Mouse (Mus musculus): Measurements from ENCODE around the gene Atrnl1.

Atrnl1 gene

GRCm38 (mm10) chr19:58077529-58078070, 466.8 kb downstream of the Atrnl1 start:
- 74% methylated on average over 10 of the region's 10 CpGs for WGBS

GRCm38 (mm10) chr19:58080168-58080567, 469.3 kb downstream of the Atrnl1 start:
- 89% methylated on average over 6 of the region's 6 CpGs for WGBS

GRCm38 (mm10) chr19:58082751-58083150, 471.9 kb downstream of the Atrnl1 start:
- WGBS = 71% methylated on average over 19 of the region's 19 CpGs

- WGBS = 82% methylated on average over 14 of the region's 14 CpGs
These were observed 474.0 kb downstream of the Atrnl1 start for GRCm38 (mm10) chr19:58084826-58085225.

- WGBS = 88% methylated on average over 8 of the region's 8 CpGs
These were observed 475.9 kb downstream of the Atrnl1 start for GRCm38 (mm10) chr19:58086734-58087133.

GRCm38 (mm10) chr19:58087901-58088300, 477.1 kb downstream of the Atrnl1 start:
- WGBS = 71% methylated on average over 1 of the region's 1 CpGs

- 64% methylated on average over 7 of the region's 7 CpGs for WGBS
These were observed 477.6 kb downstream of the Atrnl1 start for GRCm38 (mm10) chr19:58088433-58088832.

GRCm38 (mm10) chr19:58091911-58092310, 481.1 kb downstream of the Atrnl1 start:
- 95% methylated on average over 16 of the region's 16 CpGs for WGBS

GRCm38 (mm10) chr19:58094781-58095543, 484.1 kb downstream of the Atrnl1 start:
- 74% methylated on average over 14 of the region's 14 CpGs for WGBS

- WGBS = 89% methylated on average over 7 of the region's 7 CpGs
These were observed 484.9 kb downstream of the Atrnl1 start for GRCm38 (mm10) chr19:58095776-58096175.

GRCm38 (mm10) chr19:58097195-58097594, 486.4 kb downstream of the Atrnl1 start:
- WGBS = 86% methylated on average over 2 of the region's 2 CpGs

- 91% methylated on average over 5 of the region's 5 CpGs for WGBS
These were observed 488.7 kb downstream of the Atrnl1 start for GRCm38 (mm10) chr19:58099539-58099938.

- WGBS = 68% methylated on average over 4 of the region's 4 CpGs
These were observed 489.5 kb downstream of the Atrnl1 start for GRCm38 (mm10) chr19:58100381-58100780.

GRCm38 (mm10) chr19:58104544-58104943, 493.7 kb downstream of the Atrnl1 start:
- 33% methylated on average over 7 of the region's 7 CpGs for WGBS

- 62% methylated on average over 10 of the region's 10 CpGs for WGBS
These were observed 496.8 kb downstream of the Atrnl1 start for GRCm38 (mm10) chr19:58107632-58108031.

GRCm38 (mm10) chr19:58110491-58110890, 499.7 kb downstream of the Atrnl1 start:
- 99% methylated on average over 3 of the region's 3 CpGs for WGBS

GRCm38 (mm10) chr19:58111291-58111690, 500.5 kb downstream of the Atrnl1 start:
- WGBS = 58% methylated on average over 6 of the region's 6 CpGs

GRCm38 (mm10) chr19:58112151-58112550, 501.3 kb downstream of the Atrnl1 start:
- WGBS = 70% methylated on average over 5 of the region's 5 CpGs

GRCm38 (mm10) chr19:58113092-58113731, 502.4 kb downstream of the Atrnl1 start:
- 89% methylated on average over 5 of the region's 5 CpGs for WGBS

GRCm38 (mm10) chr19:58117595-58117994, 506.8 kb downstream of the Atrnl1 start:
- 71% methylated on average over 6 of the region's 6 CpGs for WGBS

GRCm38 (mm10) chr19:58118141-58118835, 507.5 kb downstream of the Atrnl1 start:
- WGBS = 50% methylated on average over 19 of the region's 19 CpGs

- WGBS = 92% methylated on average over 11 of the region's 11 CpGs
These were observed 508.0 kb downstream of the Atrnl1 start for GRCm38 (mm10) chr19:58118864-58119263.

Data from cerebral cortex, adult 2 months (tissue).